Comparison of ENCODE assay signal across 9 mouse cellular contexts in genomic region chr9:62678550-62679155, GRCm38 (mm10). TPM values are rescaled to one million over a fixed set of nuclear protein-coding genes. Genes with fewer than 3 reads are reported as not detected.
DNase-seq lines count a peak whose midpoint lies in the region; ATAC-seq and TF ChIP-seq lines count a peak whose summit lies in the region.
"Had no signal": no experiment of that assay in that cellular context is flagged by ENCODE, and none has a peak within 500 bp of the region (broad histone marks: within the 10 kb centered on the region; RNA-seq: fewer than 3 reads in every experiment).

No protein-coding gene starts in this region.

- WGBS in intestine, embryonic 16.5 days, result 9% methylated on average over 22 of the region's 22 CpGs

- H3K36me3 ChIP-seq in intestine, embryonic 16.5 days (ENCODE audit: control insufficient read depth, insufficient read depth, low read length), result no peaks in the 10 kb centered on the region
- no peaks in the 10 kb centered on the region for H3K36me3 ChIP-seq in myocyte (ENCODE audit: control insufficient read depth, insufficient read depth)

- no peak for TF ChIP-seq POLR2A in myocyte (IDR thresholded peaks at IDR 0.05; ENCODE audit: insufficient read length, low read depth)

- peak overlapping the region; percentile 79 for H3K4me2 ChIP-seq in intestine, embryonic 16.5 days (ENCODE audit: low read depth, low read length)
- peak overlapping the region; percentile 77 for H3K4me2 ChIP-seq in myocyte (ENCODE audit: low read depth)

- no peaks in the 10 kb centered on the region for H3K9me3 ChIP-seq in intestine, embryonic 16.5 days (ENCODE audit: control insufficient read depth, low read length)

- H3K79me2 ChIP-seq in myocyte (ENCODE audit: control insufficient read depth, insufficient read depth), result no peaks in the 10 kb centered on the region

- intact Hi-C loops in gastrocnemius, postnatal 14 days (cut with DNase I; ENCODE audit: low total_unique reads), result no loop called here

- H3K27ac ChIP-seq in intestine, embryonic 16.5 days (ENCODE audit: low read length), result no peak overlapping the region

- H3K9ac ChIP-seq in intestine, embryonic 16.5 days (ENCODE audit: low read depth, low read length), result peak overlapping the region; percentile 67

- ATAC-seq in intestine, embryonic 16.5 days, result no peak

- peaks cover 25% of the 10 kb centered on the region for H3K27me3 ChIP-seq in intestine, embryonic 16.5 days (replicated peaks; ENCODE audit: control insufficient read depth, insufficient read depth, low read length)
- peaks cover 17% of the 10 kb centered on the region for H3K27me3 ChIP-seq in myocyte (ENCODE audit: control insufficient read depth, insufficient read depth, insufficient read length)

- peaks cover 19% of the 10 kb centered on the region for H3K4me1 ChIP-seq in intestine, embryonic 16.5 days (ENCODE audit: control insufficient read depth, insufficient read depth, low read length)

- H3K4me3 ChIP-seq in intestine, embryonic 16.5 days (ENCODE audit: low read length), result peak overlapping the region; percentile 59
- H3K4me3 ChIP-seq in myocyte, result peak overlapping the region; percentile 16

- peak; percentile 13 for DNase-seq in gastrocnemius, postnatal 14 days
- DNase-seq in gastrocnemius, adult 18-20 months (ENCODE audit: low spot score), result no peak
- peak; percentile 16 for DNase-seq in Muller cell, postnatal 12 days (ENCODE audit: inconsistent ontology term)
- DNase-seq in forelimb bud, embryonic 11.5 days (ENCODE audit: low read depth, low spot score), result peak; percentile 38
- DNase-seq in urinary bladder, postnatal 36 days (ENCODE audit: low spot score in 2 of 2), result no peak
- no peak for DNase-seq in T-cell, adult 2 months (ENCODE audit: low spot score)

- H3ac ChIP-seq in myocyte (ENCODE audit: control insufficient read depth, insufficient read length), result peak overlapping the region; percentile 36

TF ChIP-seq in myocyte, 11 proteins besides CTCF, POLR2A, EP300 and RAD21:
- TF ChIP-seq POLR2AphosphoS2 (IDR thresholded peaks at IDR 0.05; ENCODE audit: insufficient read length, low read depth) (no peak), E2F4 (IDR thresholded peaks at IDR 0.05; ENCODE audit: insufficient read depth) (no peak), CEBPB (IDR thresholded peaks at IDR 0.05; ENCODE audit: insufficient read depth, poor library complexity, severe bottlenecking) (no peak), MAX (IDR thresholded peaks at IDR 0.05; ENCODE audit: low read depth) (no peak), SRF (IDR thresholded peaks at IDR 0.05; ENCODE audit: control insufficient read depth, insufficient read length, low read depth) (no peak), MYOD1 (IDR thresholded peaks at IDR 0.05; ENCODE audit: control insufficient read depth in 1 of 3, insufficient read length in 2 of 3, low read depth in 2 of 3) (no peak), TCF12 (IDR thresholded peaks at IDR 0.05; ENCODE audit: insufficient read depth, poor library complexity, severe bottlenecking) (no peak), MYOG (IDR thresholded peaks at IDR 0.05; ENCODE audit: control insufficient read depth in 1 of 3, insufficient read depth in 1 of 3, insufficient read length in 2 of 3, low read depth in 2 of 3) (no peak), USF1 (IDR thresholded peaks at IDR 0.05; ENCODE audit: low read depth) (no peak), TCF3 (IDR thresholded peaks at IDR 0.05; ENCODE audit: insufficient read length, low read depth) (no peak), REST (IDR thresholded peaks at IDR 0.05; ENCODE audit: insufficient read depth, insufficient read length) (no peak)

RNA-seq across cellular contexts. Expression of gene Itga11, which starts 1.0 kb away (rescaled TPM):
- 1 to 10 TPM; 5.0 to 7.6 TPM for total RNA-seq in gastrocnemius, postnatal 14 days (2021)
- total RNA-seq in gastrocnemius, adult 18-20 months (2021), result 1 to 10 TPM; 3.1 to 3.7 TPM
- 2.8 and 3.2 TPM in 2 replicates for polyA plus RNA-seq in intestine, embryonic 16.5 days (2015; fragmentation: Nextera tagmentation; extraction: Ambion mirVana)
- polyA plus RNA-seq in myocyte (2012; fragmentation: generic; extraction: Trizol), result 0.54 TPM
- total RNA-seq: neutrophil, adult 5-6 weeks had no signal

Comparison
In these comparisons a context has a peak if more than half of its experiments do, and no peak if none do; other contexts are left out.
1. DNase-seq: peak in gastrocnemius, postnatal 14 days (single experiment), Muller cell, postnatal 12 days (single experiment) and forelimb bud, embryonic 11.5 days (single experiment); none in gastrocnemius, adult 18-20 months (single experiment), urinary bladder, postnatal 36 days (0 of 2) and T-cell, adult 2 months (single experiment).